Mouse (Mus musculus): ENCODE results near the gene Nsun6.

Gene Nsun6

GRCm38 (mm10) chr2:14992531-14992930 is 62.3 kb downstream of the Nsun6 start:
- no peak for DNase-seq (ENCODE audit: low spot score)

GRCm38 (mm10) chr2:14989350-14989749 is 65.5 kb downstream of the Nsun6 start:
- no peak for DNase-seq (ENCODE audit: low spot score)

- DNase-seq (ENCODE audit: low spot score) = no peak
Measured at GRCm38 (mm10) chr2:14988451-14988850, 66.4 kb downstream of the Nsun6 start.

- DNase-seq (ENCODE audit: low spot score) = no peak
Measured at GRCm38 (mm10) chr2:14984029-14984428, 70.8 kb downstream of the Nsun6 start.

GRCm38 (mm10) chr2:14961493-14961892 is 93.4 kb downstream of the Nsun6 start:
- no peak for DNase-seq (ENCODE audit: low spot score)

- DNase-seq (ENCODE audit: low spot score) = no peak
Measured at GRCm38 (mm10) chr2:14960963-14961488, 93.8 kb downstream of the Nsun6 start.

GRCm38 (mm10) chr2:14953090-14953489 is 101.8 kb downstream of the Nsun6 start:
- DNase-seq (ENCODE audit: low spot score) = no peak
